Mouse (Mus musculus): ENCODE data around the gene Krtap1-5. TPM values are rescaled to one million over a fixed set of nuclear protein-coding genes. Genes with fewer than 3 reads are reported as not detected.

Gene Krtap1-5
- polyA plus RNA-seq, 1 experiment from 2014 or later: not detected

- H3K9me3 ChIP-seq: no peaks in the 10 kb centered on the region
- no peaks in the 10 kb centered on the region for H3K36me3 ChIP-seq
- 6% methylated on average over 7 of the region's 7 CpGs for WGBS
- H3K4me2 ChIP-seq: peak overlapping the region; percentile 45
- no peaks in the 10 kb centered on the region for H3K27me3 ChIP-seq
- no peak for ATAC-seq (ENCODE audit: low FRiP score)
- no peak overlapping the region; the same call in 1 of the 2 replicates for H3K9ac ChIP-seq
- H3K4me1 ChIP-seq (replicated peaks): 0 out of 2 replicates have a peak, but pooled peaks cover 2% of the 10 kb centered on the region
- no peak overlapping the region for H3K4me3 ChIP-seq
- no peak overlapping the region for H3K27ac ChIP-seq
These were observed 6.7 kb downstream of the Krtap1-5 start for GRCm38 (mm10) chr11:99574106-99574505.

- Histone ChIP-seq H3K36me3 (no peaks in the 10 kb centered on the region), H3K27me3 (no peaks in the 10 kb centered on the region), H3K27ac (no peak overlapping the region), H3K4me1 (replicated peaks) (0 out of 2 replicates have a peak, but pooled peaks cover 2% of the 10 kb centered on the region), H3K9me3 (no peaks in the 10 kb centered on the region), H3K4me2 (no peak overlapping the region), H3K4me3 (no peak overlapping the region), H3K9ac (no peak overlapping the region)
- WGBS: 41% methylated on average over 4 of the region's 4 CpGs
- no peak for ATAC-seq (ENCODE audit: low FRiP score)
These were observed 7.7 kb downstream of the Krtap1-5 start for GRCm38 (mm10) chr11:99573164-99573563.

- Histone ChIP-seq H3K4me3 (no peak within 1 kb of the TSS), H3K4me1 (replicated peaks) (no peaks in the 10 kb centered on the region), H3K27me3 (no peaks in the 10 kb centered on the region), H3K9ac (no peak within 1 kb of the TSS), H3K9me3 (no peaks in the 10 kb centered on the region), H3K36me3 (no peaks in the 10 kb centered on the region), H3K27ac (no peak within 1 kb of the TSS), H3K4me2 (no peak within 1 kb of the TSS)
- ATAC-seq (ENCODE audit: low FRiP score): no peak
- WGBS: 94% methylated on average over 7 of the region's 7 CpGs
These were observed 14.3 kb downstream of the Krtap1-5 start, which contains the start of gene Krtap3-1 for GRCm38 (mm10) chr11:99566530-99566929. Krtap3-1 (minus strand) TSS chr11:99566630.

- H3K9me3 ChIP-seq: no peaks in the 10 kb centered on the region
These were observed 18.2 kb downstream of the Krtap1-5 start for GRCm38 (mm10) chr11:99562580-99562979.

GRCm38 (mm10) chr11:99559366-99559765 is 21.4 kb downstream of the Krtap1-5 start, which contains the start of gene Gm11939:
Gm11939 (minus strand) TSS chr11:99559466.
- WGBS: 92% methylated on average over 9 of the region's 9 CpGs
- ATAC-seq (ENCODE audit: low FRiP score): no peak

More at GRCm38 (mm10) chr11:99562580-99562979, 18.2 kb downstream of the Krtap1-5 start:
- Histone ChIP-seq H3K4me3 (no peak overlapping the region), H3K27me3 (no peaks in the 10 kb centered on the region), H3K4me2 (no peak overlapping the region), H3K4me1 (replicated peaks) (no peaks in the 10 kb centered on the region), H3K27ac (no peak overlapping the region), H3K9ac (no peak overlapping the region), H3K36me3 (no peaks in the 10 kb centered on the region)
- no peak for ATAC-seq (ENCODE audit: low FRiP score)
- WGBS: 85% methylated on average over 6 of the region's 6 CpGs

GRCm38 (mm10) chr11:99557976-99558745 is 22.7 kb downstream of the Krtap1-5 start:
- Histone ChIP-seq H3K27ac (no peak overlapping the region), H3K4me3 (no peak overlapping the region), H3K36me3 (no peaks in the 10 kb centered on the region), H3K27me3 (no peaks in the 10 kb centered on the region), H3K9ac (no peak overlapping the region), H3K9me3 (no peaks in the 10 kb centered on the region), H3K4me2 (no peak overlapping the region), H3K4me1 (replicated peaks) (no peaks in the 10 kb centered on the region)
- no peak for ATAC-seq (ENCODE audit: low FRiP score)
- 83% methylated on average over 3 of the region's 3 CpGs for WGBS

More at GRCm38 (mm10) chr11:99559366-99559765, 21.4 kb downstream of the Krtap1-5 start, which contains the start of gene Gm11939:
- H3K4me3 ChIP-seq: no peak within 1 kb of the TSS
- H3K27me3 ChIP-seq: no peaks in the 10 kb centered on the region
- no peak within 1 kb of the TSS for H3K4me2 ChIP-seq
- no peaks in the 10 kb centered on the region for H3K36me3 ChIP-seq
- no peak within 1 kb of the TSS for H3K27ac ChIP-seq
- no peaks in the 10 kb centered on the region for H3K9me3 ChIP-seq
- no peaks in the 10 kb centered on the region for H3K4me1 ChIP-seq (replicated peaks)
- no peak within 1 kb of the TSS for H3K9ac ChIP-seq

- no peak within 1 kb of the TSS for H3K9ac ChIP-seq
These were observed 24.1 kb downstream of the Krtap1-5 start, which contains the start of gene Krtap3-2 for GRCm38 (mm10) chr11:99556753-99557152. Krtap3-2 (minus strand) TSS chr11:99556853.

GRCm38 (mm10) chr11:99556195-99556594 is 24.6 kb downstream of the Krtap1-5 start:
- H3K9ac ChIP-seq: no peak overlapping the region
- no peaks in the 10 kb centered on the region for H3K36me3 ChIP-seq
- H3K4me1 ChIP-seq (replicated peaks): no peaks in the 10 kb centered on the region
- H3K9me3 ChIP-seq: no peaks in the 10 kb centered on the region
- no peak overlapping the region for H3K4me3 ChIP-seq
- 97% methylated on average over 2 of the region's 2 CpGs for WGBS
- no peak overlapping the region for H3K4me2 ChIP-seq
- ATAC-seq (ENCODE audit: low FRiP score): no peak
- H3K27me3 ChIP-seq: no peaks in the 10 kb centered on the region
- H3K27ac ChIP-seq: no peak overlapping the region

More at GRCm38 (mm10) chr11:99556753-99557152, 24.1 kb downstream of the Krtap1-5 start, which contains the start of gene Krtap3-2:
- no peaks in the 10 kb centered on the region for H3K27me3 ChIP-seq
- WGBS: 88% methylated on average over 2 of the region's 2 CpGs
- H3K4me2 ChIP-seq: no peak within 1 kb of the TSS
- no peak within 1 kb of the TSS for H3K4me3 ChIP-seq
- H3K9me3 ChIP-seq: no peaks in the 10 kb centered on the region
- no peak for ATAC-seq (ENCODE audit: low FRiP score)
- H3K27ac ChIP-seq: no peak within 1 kb of the TSS
- no peaks in the 10 kb centered on the region for H3K4me1 ChIP-seq (replicated peaks)
- no peaks in the 10 kb centered on the region for H3K36me3 ChIP-seq

GRCm38 (mm10) chr11:99550765-99551164 is 30.1 kb downstream of the Krtap1-5 start, which contains the start of gene Krtap3-3:
Krtap3-3 (minus strand) TSS chr11:99550865.
- Histone ChIP-seq H3K4me2 (no peak within 1 kb of the TSS), H3K4me1 (replicated peaks) (no peaks in the 10 kb centered on the region), H3K27ac (no peak within 1 kb of the TSS), H3K27me3 (no peaks in the 10 kb centered on the region), H3K9me3 (no peaks in the 10 kb centered on the region), H3K36me3 (no peaks in the 10 kb centered on the region), H3K4me3 (no peak within 1 kb of the TSS), H3K9ac (no peak within 1 kb of the TSS)
- ATAC-seq (ENCODE audit: low FRiP score): no peak
- 71% methylated on average over 4 of the region's 4 CpGs for WGBS

GRCm38 (mm10) chr11:99547892-99548291 is 32.9 kb downstream of the Krtap1-5 start:
- H3K4me2 ChIP-seq: no peak overlapping the region
- ATAC-seq (ENCODE audit: low FRiP score): no peak
- H3K27me3 ChIP-seq: no peaks in the 10 kb centered on the region
- no peak overlapping the region for H3K9ac ChIP-seq
- no peak overlapping the region for H3K4me3 ChIP-seq
- no peaks in the 10 kb centered on the region for H3K36me3 ChIP-seq
- H3K4me1 ChIP-seq (replicated peaks): no peaks in the 10 kb centered on the region
- H3K9me3 ChIP-seq: no peaks in the 10 kb centered on the region
- H3K27ac ChIP-seq: no peak overlapping the region

- Histone ChIP-seq H3K27ac (no peak overlapping the region), H3K36me3 (no peaks in the 10 kb centered on the region), H3K4me1 (replicated peaks) (peaks cover 5% of the 10 kb centered on the region; the same call in 1 of the 2 replicates), H3K4me2 (no peak overlapping the region), H3K27me3 (no peaks in the 10 kb centered on the region), H3K9ac (no peak overlapping the region), H3K9me3 (no peaks in the 10 kb centered on the region), H3K4me3 (no peak overlapping the region)
- no peak for ATAC-seq (ENCODE audit: low FRiP score)
- 53% methylated on average over 9 of the region's 9 CpGs for WGBS
These were observed 41.1 kb downstream of the Krtap1-5 start for GRCm38 (mm10) chr11:99539721-99540120.
